Mouse (Mus musculus): ENCODE measurements at regions not wholly inside any gene's neighbourhood (a gene's known extent, or its start where the extent isn't known, plus 50 kb on each side); places are given as distances from the start of the nearest gene placed in this dataset.

DNA sequence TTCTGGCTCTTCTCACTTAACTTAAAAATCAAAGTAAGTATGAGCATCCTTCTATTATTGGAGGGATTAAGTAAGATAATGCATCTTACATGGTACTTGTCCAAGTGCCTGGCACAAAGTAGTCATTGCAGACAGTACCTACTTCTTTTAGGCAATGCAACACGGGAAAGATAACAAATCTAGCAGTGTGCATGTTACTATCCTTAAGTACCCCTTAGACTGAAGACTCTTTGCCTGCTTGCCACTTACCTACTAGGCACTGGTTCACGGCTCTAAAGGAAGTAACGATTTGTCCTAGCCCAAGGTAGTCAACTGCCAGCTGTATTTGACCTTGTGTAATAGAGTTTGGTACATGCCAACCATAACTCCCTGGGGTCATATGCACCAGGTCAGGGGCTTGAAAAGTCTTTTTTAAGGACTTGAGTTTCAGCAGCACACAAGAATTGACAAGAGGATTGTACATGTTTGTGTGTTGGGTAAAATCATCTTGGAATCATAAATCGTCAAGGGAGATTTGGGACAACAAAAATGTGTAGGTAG is 1409.8 kb downstream of the Gsdmc2 start:
- DNase-seq (ENCODE audit: low read depth, low spot score): no peak

DNA sequence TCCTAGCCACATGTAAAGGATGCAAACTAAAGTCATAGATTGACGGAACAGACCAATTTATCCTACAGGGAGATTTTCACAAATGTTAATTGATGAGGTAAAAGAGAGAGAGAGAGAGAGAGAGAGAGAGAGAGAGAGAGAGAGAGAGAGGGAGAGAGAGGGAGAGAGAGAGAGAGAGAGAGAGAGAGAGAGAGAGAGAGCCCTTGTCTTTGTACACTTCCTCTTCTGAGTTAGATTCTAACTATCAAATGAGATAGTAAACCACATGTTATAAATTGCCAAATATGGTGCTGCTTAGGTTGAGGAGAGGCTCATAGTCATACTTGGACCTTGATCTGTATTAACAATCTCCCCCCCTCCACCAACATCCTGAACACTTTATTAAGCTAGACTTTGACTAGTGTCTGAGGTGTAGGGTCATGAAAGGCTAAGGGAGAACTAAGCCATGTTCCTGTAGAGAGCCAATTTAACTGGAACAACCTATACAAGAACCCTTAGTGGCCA is 1412.2 kb downstream of the Gsdmc2 start:
- no peak for DNase-seq (ENCODE audit: low read depth, low spot score)

DNA sequence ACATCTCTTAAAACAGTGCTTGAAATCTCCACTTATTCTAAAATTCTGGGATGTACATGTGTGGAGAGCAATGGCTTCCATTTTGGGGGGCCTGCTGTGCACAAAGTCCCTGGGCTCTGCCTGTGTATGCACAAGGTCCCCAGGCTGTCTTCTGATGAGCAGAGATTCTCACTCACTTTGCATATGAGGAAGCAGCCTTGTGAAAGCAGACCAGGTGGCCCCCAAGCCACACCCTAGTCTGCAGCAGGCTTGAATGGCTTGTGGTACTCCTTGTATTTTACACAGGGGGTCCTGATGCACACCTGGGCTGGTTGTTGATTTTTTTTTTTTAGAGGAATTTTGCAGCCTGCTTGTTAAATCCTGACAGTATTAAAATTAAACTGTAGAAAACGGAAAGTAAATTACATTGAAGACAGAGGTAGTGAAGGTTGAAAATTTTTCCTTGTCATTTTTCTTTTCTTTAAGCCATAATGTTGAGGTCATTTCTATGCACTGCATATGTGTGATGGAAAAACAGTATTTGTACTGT is 1413.8 kb downstream of the Gsdmc2 start:
- DNase-seq (ENCODE audit: low read depth, low spot score): no peak

DNA sequence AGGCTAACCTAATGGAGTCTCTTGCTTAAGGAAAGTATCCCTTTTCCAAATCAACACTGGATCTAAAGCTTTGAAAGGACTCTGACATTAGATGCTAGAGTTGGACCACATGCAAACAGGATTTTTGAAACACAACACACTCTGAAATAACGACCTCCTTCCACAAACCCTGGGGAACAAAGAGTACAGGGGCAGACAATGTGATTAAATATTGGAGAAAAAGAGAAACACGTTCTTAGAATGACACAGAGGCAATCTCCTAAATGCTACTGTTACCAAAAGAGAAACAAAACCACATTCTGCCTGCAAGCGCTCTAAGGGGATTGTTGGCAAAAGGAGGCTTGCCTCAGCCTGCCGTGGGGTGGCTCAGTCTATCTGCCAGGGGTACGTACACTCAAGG is 1422.0 kb downstream of the Gsdmc2 start:
- DNase-seq (ENCODE audit: low read depth, low spot score): no peak

DNA sequence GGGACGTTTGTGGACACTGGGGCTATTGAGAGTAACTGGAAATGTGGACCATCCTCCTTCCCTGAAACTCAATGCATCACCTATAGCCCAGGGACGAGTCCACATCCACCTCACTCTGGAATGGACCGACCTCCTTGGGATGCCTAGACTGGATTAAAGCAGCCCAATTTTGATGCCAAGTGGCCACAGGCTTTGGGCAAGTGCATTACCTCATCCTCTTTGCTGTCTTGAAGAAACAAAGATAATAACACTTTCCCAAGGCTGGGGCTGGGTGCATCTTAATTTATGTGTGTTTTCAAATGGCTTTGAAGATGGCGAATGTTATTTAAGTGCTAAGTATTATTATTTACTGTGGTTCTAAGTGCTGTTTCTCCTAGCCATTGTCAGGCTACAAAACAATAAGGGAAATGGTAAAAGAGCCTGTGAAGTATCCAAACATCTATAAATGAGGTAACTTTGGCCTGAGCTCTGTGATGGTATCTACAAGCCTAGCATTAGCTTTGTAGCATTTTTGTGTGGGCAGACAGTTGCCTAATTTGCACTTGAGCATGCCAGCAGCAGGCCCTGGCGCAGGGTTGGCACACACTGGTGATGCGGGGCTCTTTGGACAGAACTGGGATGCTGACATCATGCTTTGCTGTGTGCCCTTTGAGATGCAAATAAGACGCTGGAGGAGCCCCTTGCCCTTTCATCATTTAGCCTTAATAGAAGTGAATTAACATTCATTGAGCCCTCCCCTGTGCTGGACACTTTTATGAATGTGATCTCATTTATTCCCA is 1423.7 kb downstream of the Gsdmc2 start:
- no peak for DNase-seq (ENCODE audit: low read depth, low spot score)

DNA sequence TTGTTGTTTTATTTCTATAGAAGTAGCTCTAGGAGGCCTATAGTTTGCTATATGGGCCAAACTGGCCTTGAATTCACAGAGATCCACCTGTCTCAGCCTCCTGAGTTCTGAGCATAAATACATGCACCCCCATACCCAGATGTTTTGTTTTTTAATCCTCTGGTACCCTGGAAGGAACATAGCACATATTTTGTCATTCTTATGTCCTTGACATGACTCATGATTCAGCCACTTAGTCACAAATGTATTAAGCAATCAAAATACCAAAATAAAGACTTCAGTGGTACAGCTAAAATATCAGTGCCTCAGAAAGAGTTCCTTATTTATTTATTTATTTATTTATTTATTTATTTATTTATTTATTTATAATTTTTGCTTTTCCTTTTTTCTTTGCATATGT is 1428.3 kb downstream of the Gsdmc2 start:
- DNase-seq (ENCODE audit: low read depth, low spot score): no peak

DNA sequence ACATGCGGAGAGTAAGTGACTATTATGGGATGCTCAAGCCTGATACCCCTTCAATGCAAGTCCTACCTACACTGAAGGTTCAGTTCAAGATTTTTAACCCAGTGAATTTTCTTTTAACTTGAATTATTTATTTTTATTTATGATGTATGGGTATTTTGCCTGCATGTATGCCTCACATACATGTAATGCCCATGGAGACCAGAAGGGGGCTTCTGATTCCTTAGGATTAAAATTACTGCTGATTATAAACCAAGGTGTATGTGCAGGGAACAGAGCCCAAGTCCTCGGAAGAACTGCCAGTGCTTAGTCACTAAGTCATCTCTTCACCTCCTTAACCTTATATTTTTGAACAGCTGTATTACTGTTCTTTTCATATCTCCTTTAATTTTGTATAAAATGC is 1431.3 kb downstream of the Gsdmc2 start:
- no peak for DNase-seq (ENCODE audit: low read depth, low spot score)

DNA sequence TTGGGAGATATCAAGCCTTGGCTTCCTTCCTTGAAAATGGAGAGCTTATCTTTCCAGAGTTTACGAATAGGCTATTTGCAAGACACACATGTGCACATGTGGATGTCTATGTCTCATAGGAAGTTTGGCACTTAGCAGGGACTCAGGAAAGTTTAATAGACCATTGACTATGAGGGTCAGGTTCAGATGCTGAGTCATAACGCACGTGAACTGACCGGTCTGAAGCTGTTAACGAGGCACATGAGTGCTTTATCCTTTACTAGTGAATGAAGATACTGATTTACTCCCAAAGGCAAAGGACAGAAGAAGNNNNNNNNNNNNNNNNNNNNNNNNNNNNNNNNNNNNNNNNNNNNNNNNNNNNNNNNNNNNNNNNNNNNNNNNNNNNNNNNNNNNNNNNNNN is 1442.8 kb downstream of the Gsdmc2 start:
- no peak for DNase-seq (ENCODE audit: low read depth, low spot score)

DNA sequence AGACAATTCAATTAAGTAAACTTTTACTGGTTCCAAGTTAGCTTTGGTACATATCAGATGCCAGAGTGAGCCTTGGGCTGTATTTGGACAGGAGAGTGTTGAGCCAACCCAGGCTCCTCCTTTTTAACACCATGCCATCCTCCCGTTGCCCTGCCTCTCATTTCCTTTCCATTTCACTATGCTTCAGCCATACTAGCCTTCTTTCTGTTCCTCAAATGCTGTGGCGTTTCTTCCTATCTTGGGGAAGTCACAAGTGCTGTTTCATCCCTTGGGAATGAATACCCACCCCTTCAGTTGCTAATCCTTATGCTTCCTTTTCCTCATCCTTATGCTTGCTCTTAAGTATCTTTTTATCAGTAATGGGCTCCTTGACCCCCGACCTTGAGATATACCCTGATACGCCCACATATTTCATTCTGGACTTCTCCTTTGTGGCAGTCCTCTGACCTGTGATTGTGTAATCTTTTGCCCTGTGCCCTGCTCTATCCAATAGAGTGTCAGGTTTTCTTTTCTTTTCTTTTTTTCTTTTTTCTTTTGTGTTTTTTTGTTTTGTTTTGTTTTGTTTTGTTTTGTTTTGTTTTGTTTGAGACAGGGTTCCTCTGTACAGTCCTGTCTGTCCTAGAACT is 1443.9 kb downstream of the Gsdmc2 start:
- DNase-seq (ENCODE audit: low read depth, low spot score): no peak

DNA sequence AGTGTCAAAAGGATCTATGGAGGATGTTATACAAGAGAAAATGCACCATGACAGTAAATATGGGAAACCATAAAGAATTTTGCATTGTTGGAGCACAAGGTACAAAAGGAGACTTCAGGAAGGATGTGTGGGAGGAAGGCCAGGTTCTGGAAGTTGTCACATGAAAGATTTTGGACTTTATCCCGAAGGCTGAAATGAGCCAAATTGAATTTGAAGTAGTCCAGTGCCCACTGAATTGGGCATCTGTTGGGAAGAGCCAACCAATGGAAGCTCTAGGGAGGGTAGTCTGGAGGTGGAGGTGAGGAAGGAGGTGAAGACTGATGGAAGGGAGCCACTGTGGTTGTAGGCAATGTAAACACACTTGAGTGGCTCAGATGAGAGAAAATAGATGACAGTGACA is 1445.6 kb downstream of the Gsdmc2 start:
- DNase-seq (ENCODE audit: low read depth, low spot score): no peak

DNA sequence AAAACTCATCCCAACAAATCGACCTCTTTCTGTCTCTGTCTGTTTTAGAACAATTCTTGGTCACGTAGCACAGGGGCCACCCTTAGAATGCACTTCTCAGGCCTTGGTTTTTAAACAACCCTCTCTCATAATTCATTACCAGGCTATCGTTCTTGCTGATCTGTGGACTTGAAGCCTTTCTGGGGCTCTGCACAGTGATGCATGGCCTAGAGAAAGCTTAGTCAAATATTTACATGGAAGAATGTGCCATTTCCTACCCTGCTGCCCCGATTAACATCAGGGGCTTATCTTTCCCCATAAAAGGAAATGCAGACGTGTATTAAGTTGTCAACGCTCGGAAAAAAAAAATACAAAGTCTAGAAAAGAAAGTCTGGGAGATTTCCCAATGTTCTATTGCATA is 1448.0 kb downstream of the Gsdmc2 start:
- no peak for DNase-seq (ENCODE audit: low read depth, low spot score)

DNA sequence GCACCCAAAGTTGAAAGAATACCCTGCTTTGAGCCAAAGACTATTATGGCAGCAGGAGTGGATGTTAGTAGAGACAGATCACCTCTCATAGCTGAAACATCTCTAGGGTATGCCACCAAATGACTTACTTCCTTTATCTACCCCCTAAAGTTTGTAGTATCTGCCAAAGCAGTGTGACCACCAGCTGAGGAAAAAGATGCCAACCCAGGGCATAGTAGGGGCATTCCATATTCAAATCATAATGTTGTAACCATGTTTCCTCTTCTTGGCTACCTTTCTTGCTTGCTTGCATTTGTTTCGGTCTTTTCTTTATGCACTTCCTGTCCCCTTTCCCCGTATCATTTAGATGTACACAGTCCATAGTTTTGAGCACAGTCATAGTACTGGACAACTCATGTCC is 1449.6 kb downstream of the Gsdmc2 start:
- no peak for DNase-seq (ENCODE audit: low read depth, low spot score)

DNA sequence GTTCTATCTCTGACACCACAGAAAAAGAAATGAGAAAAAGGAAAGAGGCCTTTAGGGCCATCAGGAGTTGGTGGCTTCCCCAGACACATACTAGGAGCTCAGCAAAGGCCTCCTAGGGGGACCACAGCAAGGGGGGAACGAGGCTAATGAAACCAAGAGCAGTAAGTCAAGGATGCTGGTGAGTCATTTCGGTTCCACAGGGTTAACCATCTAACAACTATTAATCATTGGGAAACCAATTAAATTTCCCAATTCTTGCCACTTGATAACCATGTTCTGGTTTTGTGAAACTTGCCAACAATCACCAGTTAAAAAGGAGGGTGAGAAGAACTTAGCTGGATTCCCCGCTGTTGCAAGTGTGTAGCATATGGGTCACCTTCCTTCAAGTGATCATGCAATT is 1451.6 kb downstream of the Gsdmc2 start:
- no peak for DNase-seq (ENCODE audit: low read depth, low spot score)

DNA sequence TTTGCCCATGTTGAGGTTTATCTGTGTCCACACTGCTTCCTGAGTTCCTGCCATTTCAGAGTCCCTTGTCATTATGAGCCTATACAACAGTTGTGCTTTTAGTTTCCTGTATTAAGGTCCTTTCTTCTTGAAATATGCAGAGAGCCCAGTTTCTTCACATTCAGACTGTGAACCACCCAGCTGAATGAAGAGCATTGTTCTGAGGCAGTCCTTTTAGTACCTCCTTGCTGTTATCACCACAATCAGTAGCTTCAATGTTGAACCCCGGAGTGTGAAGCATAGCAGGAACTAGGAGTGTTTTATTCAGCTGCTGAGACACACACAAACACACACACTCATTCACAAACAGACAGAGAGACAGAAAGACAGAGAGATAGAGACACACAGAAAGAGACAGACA is 1452.1 kb downstream of the Gsdmc2 start:
- DNase-seq (ENCODE audit: low read depth, low spot score): no peak

DNA sequence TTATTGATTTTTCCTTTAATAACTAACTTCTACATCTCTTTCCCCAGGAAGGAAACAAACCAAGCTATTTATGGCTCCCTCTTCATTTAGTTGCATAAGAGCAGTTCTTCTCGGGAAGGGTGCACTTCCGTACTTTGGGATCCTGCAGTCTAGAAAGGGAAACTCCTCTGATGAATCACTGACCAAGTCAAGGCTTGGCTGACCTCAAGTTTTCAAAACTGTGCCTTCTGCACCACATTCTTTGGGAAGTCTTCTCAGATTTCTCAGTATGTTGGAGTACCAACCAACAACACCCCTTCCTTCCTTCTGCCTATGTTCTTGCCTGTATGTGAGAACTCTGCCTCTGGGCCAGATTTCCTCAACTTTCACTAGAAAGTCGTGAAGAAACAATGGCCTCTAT is 1452.6 kb downstream of the Gsdmc2 start:
- no peak for DNase-seq (ENCODE audit: low read depth, low spot score)

DNA sequence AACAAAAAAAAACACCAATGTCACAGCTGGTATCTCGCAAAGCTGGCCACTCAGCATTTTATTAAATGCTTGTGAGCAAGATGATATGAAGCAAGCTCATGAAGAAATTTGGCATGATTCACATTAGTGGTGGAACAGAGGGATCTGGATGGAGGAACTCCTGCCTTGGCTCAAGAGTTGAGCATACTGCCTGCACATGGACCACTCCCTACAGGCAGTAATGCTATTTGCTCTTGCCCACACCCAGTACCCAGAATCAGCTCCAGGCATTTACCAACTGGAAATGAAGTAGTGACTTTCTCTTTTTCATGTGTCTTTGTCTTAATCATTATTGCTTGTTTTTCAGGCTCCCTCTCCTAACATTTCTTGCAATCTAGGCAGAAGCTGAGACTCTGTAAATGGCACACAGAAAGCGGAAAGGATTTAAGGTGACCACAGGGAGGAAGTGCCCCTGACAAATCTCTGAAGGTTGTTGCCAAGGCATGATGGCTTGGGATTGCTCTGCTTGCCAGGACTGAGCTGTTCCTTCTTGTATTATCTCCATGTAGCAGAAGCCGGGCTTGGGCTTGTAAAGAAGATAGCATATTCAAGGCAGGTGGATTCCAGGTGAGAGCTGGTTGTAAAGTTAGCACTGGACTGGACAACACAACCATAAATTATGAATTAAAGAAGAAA is 1455.4 kb downstream of the Gsdmc2 start:
- DNase-seq (ENCODE audit: low read depth, low spot score): no peak

DNA sequence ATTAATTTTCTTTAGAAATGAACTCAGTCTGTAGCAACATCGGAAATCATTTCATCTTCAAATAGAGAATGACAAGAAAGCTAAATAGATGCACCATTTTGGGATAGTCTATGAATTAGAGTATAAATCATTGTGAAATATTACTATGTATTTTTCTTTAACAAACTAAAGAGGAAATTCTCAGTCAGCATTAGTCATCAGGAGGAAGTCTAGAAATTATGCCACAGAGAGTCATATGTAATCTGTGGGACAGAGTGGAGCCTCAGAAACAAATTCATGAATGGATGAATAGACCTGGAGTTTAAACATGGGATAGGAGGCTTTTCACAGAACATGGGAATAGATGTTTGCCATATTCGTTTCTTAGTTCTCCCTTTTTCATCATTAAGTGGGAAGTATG is 1459.4 kb upstream of the A1bg start:
- DNase-seq (ENCODE audit: low read depth, low spot score): no peak

DNA sequence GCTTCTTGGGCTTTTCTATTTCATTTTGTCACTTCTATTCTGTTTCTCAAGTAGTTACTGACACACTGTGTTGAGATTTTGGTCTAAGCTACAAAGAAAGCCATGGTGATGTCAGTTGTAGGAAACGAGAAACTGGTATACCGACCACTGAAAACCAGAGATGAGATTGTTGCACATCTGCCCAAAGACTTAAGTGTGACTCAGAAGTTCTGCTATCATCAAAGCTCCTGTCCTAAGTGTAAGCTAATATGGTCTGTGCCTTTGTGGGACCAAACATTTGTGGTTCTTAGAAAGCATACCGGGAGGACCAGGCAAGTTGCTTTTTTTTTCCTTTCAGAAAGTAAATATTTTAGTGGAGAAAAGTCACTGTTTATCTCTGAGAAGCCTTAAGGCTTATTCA is 1451.8 kb upstream of the A1bg start:
- DNase-seq (ENCODE audit: low read depth, low spot score): no peak

DNA sequence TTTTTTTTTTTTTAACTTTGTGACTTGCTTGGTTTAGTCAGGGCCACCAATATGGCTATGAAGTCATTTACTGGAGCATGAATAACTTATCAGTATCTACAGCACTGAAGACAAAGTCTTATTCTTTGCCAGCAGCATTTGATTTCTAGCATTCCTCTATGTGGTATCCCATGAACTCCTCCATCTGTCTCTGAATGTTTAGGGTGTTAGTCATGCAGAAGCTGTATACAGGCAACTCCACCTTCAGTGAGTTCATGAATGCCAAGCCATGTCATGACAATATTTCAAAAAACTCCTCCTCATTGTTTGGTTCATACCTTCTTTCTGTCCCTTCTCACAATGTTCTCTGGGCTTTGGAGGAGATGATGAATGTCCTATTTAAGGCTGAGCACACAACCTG is 1438.4 kb upstream of the A1bg start:
- no peak for DNase-seq (ENCODE audit: low read depth, low spot score)

DNA sequence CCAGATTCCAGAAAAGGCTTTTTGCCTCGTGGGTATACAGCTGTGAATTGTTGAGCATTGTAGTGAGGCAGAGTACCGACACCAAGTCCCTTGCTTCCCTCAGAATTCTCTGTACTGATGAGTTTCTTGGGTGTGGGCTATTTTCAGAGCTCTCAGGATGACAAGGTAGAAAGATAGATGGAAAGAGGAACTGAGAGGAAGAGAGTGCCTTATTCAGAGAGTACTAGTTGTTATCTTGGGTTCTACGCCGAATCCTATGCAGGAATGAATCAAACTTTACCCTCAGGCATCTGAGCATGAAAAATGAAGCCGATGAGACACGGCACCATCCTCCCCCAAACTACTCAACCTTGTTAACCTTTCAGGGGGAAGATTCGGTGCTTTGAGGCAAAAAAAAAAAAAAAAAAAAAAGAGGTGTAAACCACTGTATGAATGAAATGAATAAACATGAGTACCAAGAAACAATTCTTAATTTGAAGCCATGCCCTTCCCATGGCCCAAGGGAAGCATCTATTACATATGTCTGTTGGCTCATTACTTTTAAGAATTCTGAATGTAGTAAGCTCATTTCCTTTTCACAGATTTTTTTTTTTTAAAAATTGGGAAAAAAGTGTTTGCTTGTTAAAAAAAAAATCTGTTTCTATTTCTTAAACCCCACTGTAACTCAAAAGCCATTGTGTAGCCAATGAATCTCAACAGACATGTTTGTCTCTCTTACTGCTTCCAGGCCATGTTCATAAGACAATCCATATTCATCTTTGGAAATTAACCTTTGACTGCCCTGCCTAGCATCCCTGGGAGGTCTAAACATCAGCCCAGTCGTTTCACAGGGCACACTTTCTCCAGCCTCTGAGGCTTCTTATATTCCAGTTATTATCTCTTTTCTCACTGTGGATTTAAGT is 1435.8 kb upstream of the A1bg start:
- DNase-seq (ENCODE audit: low read depth, low spot score): no peak

DNA sequence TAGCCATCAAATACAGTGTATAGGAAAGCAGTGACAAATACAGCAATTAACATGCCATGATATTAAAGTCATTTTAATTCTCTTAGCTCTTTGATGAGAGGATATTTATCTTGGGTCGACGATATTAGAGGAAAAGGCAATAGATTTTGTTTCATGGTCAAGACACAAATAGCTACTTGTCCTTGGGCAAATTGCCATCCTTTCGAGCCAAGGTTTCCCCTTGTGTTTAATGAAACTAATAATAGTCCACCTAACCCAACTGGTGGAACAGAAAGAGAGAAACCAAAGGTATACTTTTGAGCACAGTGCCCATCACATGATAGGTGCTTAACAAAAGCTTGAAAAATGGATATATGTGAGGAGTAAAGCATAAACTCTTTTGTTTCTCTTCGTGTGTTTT is 1431.0 kb upstream of the A1bg start:
- no peak for DNase-seq (ENCODE audit: low read depth, low spot score)
